In genomic region chr7:109636086-109636792, GRCm38 (mm10) we compare ENCODE assay signal across 20 mouse cellular contexts.
DNase-seq lines count a peak whose midpoint lies in the region; ATAC-seq and TF ChIP-seq lines count a peak whose summit lies in the region.
"Had no signal": no experiment of that assay in that cellular context is flagged by ENCODE, and none has a peak within 500 bp of the region (broad histone marks: within the 10 kb centered on the region; RNA-seq: fewer than 3 reads in every experiment).

No protein-coding gene starts in this region.

- WGBS in heart, embryonic 10.5 days: 58% methylated on average over 8 of the region's 8 CpGs
- 41% methylated on average over 8 of the region's 8 CpGs for WGBS in liver, embryonic 12.5 days (ENCODE audit: insufficient replicate concordance)
- 81% methylated on average over 8 of the region's 8 CpGs for WGBS in embryonic facial prominence, embryonic 10.5 days

- H3K4me3 ChIP-seq in heart, embryonic 10.5 days: peak overlapping the region; percentile 15; the same call in 1 of the 2 replicates
- peak overlapping the region; percentile 7; the same call in 1 of the 2 replicates for H3K4me3 ChIP-seq in testis, adult 2 months (ENCODE audit: control insufficient read depth, low read depth, low read length)
- H3K4me3 ChIP-seq in liver, embryonic 12.5 days: peak overlapping the region; percentile 37
- H3K4me3 ChIP-seq in embryonic facial prominence, embryonic 10.5 days: no peak overlapping the region
- H3K4me3 ChIP-seq: heart, embryonic 15.5 days; hindbrain, embryonic 15.5 days; neural tube, embryonic 15.5 days had no signal

- H3K4me2 ChIP-seq in liver, embryonic 12.5 days: peak overlapping the region; percentile 72
- H3K4me2 ChIP-seq: heart, embryonic 15.5 days; hindbrain, embryonic 15.5 days; neural tube, embryonic 15.5 days had no signal

- peak; percentile 97 for ATAC-seq in liver, embryonic 12.5 days
- ATAC-seq: intestine, postnatal 0 days had no signal

- DNase-seq in heart, embryonic 10.5 days (ENCODE audit: low spot score): peak; percentile 84
- DNase-seq in heart, adult 9 months (ENCODE audit: low spot score in 2 of 2): no peak
- no peak for DNase-seq in testis, postnatal 14 days (ENCODE audit: low spot score)
- no peak for DNase-seq in adrenal gland, postnatal 36 days
- no peak for DNase-seq in ovary, postnatal 10 days (ENCODE audit: low spot score)
- DNase-seq in embryonic facial prominence, embryonic 10.5 days (ENCODE audit: low spot score): no peak
- DNase-seq: adrenal gland, postnatal 14 days; cerebellum, postnatal 10 days; gastrocnemius, postnatal 36 days; kidney, postnatal 25 days; layer of hippocampus, postnatal 36 days; left cerebral cortex, postnatal 4 days; lung, postnatal 10 days; thymus, adult 18-20 months had no signal

- H3K27me3 ChIP-seq in heart, embryonic 10.5 days (ENCODE audit: insufficient read depth, poor library complexity, severe bottlenecking): no peaks in the 10 kb centered on the region
- H3K27me3 ChIP-seq in testis, adult 2 months (ENCODE audit: control insufficient read depth, insufficient read depth, low read length): no peaks in the 10 kb centered on the region
- no peaks in the 10 kb centered on the region for H3K27me3 ChIP-seq in liver, embryonic 12.5 days (replicated peaks)
- no peaks in the 10 kb centered on the region for H3K27me3 ChIP-seq in embryonic facial prominence, embryonic 10.5 days (replicated peaks; ENCODE audit: low read depth, poor library complexity, severe bottlenecking)
- H3K27me3 ChIP-seq: heart, embryonic 15.5 days; hindbrain, embryonic 15.5 days; neural tube, embryonic 15.5 days had no signal

- H3K36me3 ChIP-seq in heart, embryonic 10.5 days: no peaks in the 10 kb centered on the region
- H3K36me3 ChIP-seq in testis, adult 2 months (ENCODE audit: control insufficient read depth, insufficient read depth, low read length): no peaks in the 10 kb centered on the region
- no peaks in the 10 kb centered on the region for H3K36me3 ChIP-seq in liver, embryonic 12.5 days
- H3K36me3 ChIP-seq in embryonic facial prominence, embryonic 10.5 days (replicated peaks): no peaks in the 10 kb centered on the region
- H3K36me3 ChIP-seq: heart, embryonic 15.5 days; hindbrain, embryonic 15.5 days; neural tube, embryonic 15.5 days had no signal

- no peaks in the 10 kb centered on the region for H3K9me3 ChIP-seq in heart, embryonic 10.5 days
- H3K9me3 ChIP-seq in liver, embryonic 12.5 days (replicated peaks): no peaks in the 10 kb centered on the region
- no peaks in the 10 kb centered on the region for H3K9me3 ChIP-seq in embryonic facial prominence, embryonic 10.5 days
- H3K9me3 ChIP-seq: heart, embryonic 15.5 days; hindbrain, embryonic 15.5 days; neural tube, embryonic 15.5 days had no signal

- no peak for TF ChIP-seq CTCF in testis, adult 2 months (IDR thresholded peaks at IDR 0.05; ENCODE audit: control insufficient read depth, insufficient read depth, insufficient replicate concordance, low read depth, low read length)

- TF ChIP-seq POLR2A in testis, adult 2 months (IDR thresholded peaks at IDR 0.05; ENCODE audit: control insufficient read depth, low read depth, low read length): no peak

- H3K9ac ChIP-seq in liver, embryonic 12.5 days: peak overlapping the region; percentile 70
- H3K9ac ChIP-seq: heart, embryonic 15.5 days; hindbrain, embryonic 15.5 days; neural tube, embryonic 15.5 days had no signal

- peaks cover 48% of the 10 kb centered on the region for H3K4me1 ChIP-seq in heart, embryonic 10.5 days
- H3K4me1 ChIP-seq in testis, adult 2 months (ENCODE audit: control insufficient read depth, insufficient read depth, low read length): no peaks in the 10 kb centered on the region
- H3K4me1 ChIP-seq in liver, embryonic 12.5 days: peaks cover 71% of the 10 kb centered on the region
- H3K4me1 ChIP-seq in embryonic facial prominence, embryonic 10.5 days: peaks cover 36% of the 10 kb centered on the region
- H3K4me1 ChIP-seq: hindbrain, embryonic 15.5 days; neural tube, embryonic 15.5 days had no signal

- peak overlapping the region; percentile 77; the same call in 1 of the 2 replicates for H3K27ac ChIP-seq in heart, embryonic 10.5 days
- H3K27ac ChIP-seq in testis, adult 2 months (ENCODE audit: control insufficient read depth, insufficient read depth, low read depth, low read length): peak overlapping the region; percentile 47
- H3K27ac ChIP-seq in liver, embryonic 12.5 days: peak overlapping the region; percentile 97
- no peak overlapping the region for H3K27ac ChIP-seq in embryonic facial prominence, embryonic 10.5 days (replicated peaks)
- H3K27ac ChIP-seq: hindbrain, embryonic 15.5 days; neural tube, embryonic 15.5 days had no signal
